Mouse (Mus musculus) erythroid progenitor cell, adult 5-6 weeks (primary cell): ENCODE measurements around the gene Itgb8. TPM values are rescaled to one million over a fixed set of nuclear protein-coding genes. Genes with fewer than 3 reads are reported as not detected.
A peak's percentile ranks its signal among the peaks of the same experiment; 100 is the strongest.

Experiments used
- ATAC-seq: replicated peaks from 2 replicates; pipeline ENCODE4 v1.8.0; 2016; ENCODE audit warnings: moderate number of reproducible peaks, mild to moderate bottlenecking, moderate TSS enrichment, inconsistent platforms; ENCODE audit not compliant: poor library complexity, low FRiP score, severe bottlenecking
- total RNA-seq, 2 experiments: library from RNA; stranded (forward) in 1 of 2; stranded (reverse) in 1 of 2; fragments of 150-400 nt in 1 of 2; fragments of 186-747, 209-891 nt in 1 of 2; gene quantifications; 2 replicates each; pipeline versions ENCODE4 v1.2.3 to v1.2.4; 2015 to 2017; ENCODE audit warnings: low replicate concordance in 2 of 2

The Itgb8 gene
- total RNA-seq (2015; ENCODE audit: low replicate concordance) (0.84 TPM in 1 of 2 replicates, not detected in the other), total RNA-seq (2017; ENCODE audit: low replicate concordance) (not detected in 2 replicates)

DNA sequence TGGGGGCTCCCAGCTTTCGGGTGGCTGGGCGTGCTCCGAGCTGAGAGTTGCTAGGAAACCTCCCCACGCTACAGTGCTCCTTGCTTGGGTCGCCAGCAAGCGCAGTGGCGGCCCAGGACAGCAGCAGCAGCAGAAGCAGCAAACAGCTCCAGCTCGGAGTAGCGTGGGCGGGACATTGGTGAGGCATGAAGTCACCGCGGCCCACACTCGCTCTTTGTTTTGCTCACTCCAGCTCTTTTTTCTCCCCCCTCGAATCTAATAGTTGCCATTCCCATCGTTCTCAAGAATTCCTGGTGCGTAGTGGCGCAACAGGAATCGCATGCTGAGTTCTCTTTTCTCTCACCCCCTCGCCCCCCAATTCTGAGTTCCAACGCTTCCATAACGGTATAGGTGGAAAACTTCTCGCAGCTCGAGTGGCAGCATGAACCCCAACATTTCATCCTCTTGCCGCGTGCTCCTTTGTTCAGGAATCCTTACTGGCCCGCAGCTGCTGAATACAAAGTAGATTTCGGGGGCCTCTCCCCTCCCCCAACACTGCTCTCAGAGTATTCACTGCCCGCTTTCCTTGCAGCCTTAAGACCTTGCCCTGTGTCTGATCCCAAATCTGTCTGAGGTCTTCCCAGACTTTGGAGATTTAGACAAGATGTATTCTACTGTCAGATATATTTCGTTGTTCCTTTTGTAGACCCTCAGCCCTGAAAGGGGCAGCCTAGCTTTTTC lies at the start of gene Itgb8:
Gene Itgb8 (minus strand): TSS at position 107 of the 720 bp plus-strand sequence.
- 0 out of 2 replicates have a peak, but pooled peaks have one; percentile 26 for ATAC-seq

GRCm38 (mm10) chr12:119276282-119276681 lies 37.7 kb upstream of the Itgb8 start:
- no peak for ATAC-seq

- ATAC-seq, result no peak
Measured at GRCm38 (mm10) chr12:119273605-119274004, 35.0 kb upstream of the Itgb8 start.

- ATAC-seq, result no peak
Measured at GRCm38 (mm10) chr12:119271964-119272363, 33.4 kb upstream of the Itgb8 start.

- no peak for ATAC-seq
Measured at GRCm38 (mm10) chr12:119270036-119270435, 31.4 kb upstream of the Itgb8 start.

GRCm38 (mm10) chr12:119268723-119269122 lies 30.1 kb upstream of the Itgb8 start:
- no peak for ATAC-seq

- no peak for ATAC-seq
Measured at GRCm38 (mm10) chr12:119264506-119264905, 25.9 kb upstream of the Itgb8 start.

GRCm38 (mm10) chr12:119248581-119248980 lies 10.0 kb upstream of the Itgb8 start:
- no peak for ATAC-seq

- ATAC-seq, result no peak
Measured at GRCm38 (mm10) chr12:119241071-119241470, 2.5 kb upstream of the Itgb8 start.

GRCm38 (mm10) chr12:119237921-119238695 lies 494 bp downstream of the Itgb8 start:
- no peak for ATAC-seq

DNA sequence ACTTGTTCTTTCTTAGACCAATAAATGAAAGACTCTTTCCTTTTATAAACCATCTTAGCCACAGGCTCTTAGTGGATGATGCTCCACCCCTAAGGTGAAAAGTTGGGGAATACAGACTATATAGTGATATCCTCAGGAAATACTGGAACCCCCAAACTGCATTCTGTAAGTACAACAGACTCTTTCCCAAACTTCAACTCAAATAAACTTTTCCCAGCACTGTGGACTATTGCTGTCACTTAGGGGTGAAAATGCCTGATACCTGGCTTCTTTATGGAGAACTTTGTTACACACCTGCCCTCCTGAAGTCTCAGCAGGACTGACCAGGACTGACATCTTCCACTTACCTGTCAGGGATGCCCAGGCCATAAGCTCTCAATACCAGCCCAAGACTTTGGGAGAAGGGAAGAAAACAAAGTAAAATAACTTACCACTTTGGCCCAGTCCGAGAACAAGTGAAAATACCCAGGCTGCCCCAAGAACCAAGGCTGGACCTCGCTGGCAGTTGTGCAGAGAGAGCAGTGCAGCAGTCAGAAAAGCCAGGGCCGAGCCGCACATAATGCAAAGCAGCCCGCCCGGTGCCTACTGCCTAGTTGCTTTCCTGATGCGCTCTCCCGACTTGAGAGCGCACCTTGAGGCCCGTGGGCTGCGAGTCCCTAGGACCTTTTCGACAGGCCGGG lies 1.2 kb downstream of the Itgb8 start:
- no peak for ATAC-seq

DNA sequence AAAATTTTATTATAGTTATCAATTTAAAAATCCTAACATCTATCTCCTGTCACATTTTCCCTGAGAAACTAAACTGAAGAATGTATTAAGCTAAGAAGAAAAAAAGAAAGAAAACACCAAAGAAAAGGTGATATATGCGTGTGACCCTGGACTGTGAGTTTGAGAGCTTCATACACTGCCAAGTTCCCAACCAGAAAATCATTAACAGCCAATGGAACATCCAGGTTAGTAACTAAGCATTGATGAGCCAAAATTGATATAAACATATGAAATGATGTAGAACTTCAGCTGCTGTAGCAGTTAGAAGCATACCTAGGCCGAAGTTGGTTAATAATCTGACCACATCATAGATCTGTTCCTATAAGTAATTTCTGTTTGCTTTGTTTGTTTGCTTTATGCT lies 6.8 kb downstream of the Itgb8 start:
- ATAC-seq, result no peak

- no peak; the same call in 1 of the 2 replicates for ATAC-seq
Measured at GRCm38 (mm10) chr12:119230444-119230843, 8.2 kb downstream of the Itgb8 start.

DNA sequence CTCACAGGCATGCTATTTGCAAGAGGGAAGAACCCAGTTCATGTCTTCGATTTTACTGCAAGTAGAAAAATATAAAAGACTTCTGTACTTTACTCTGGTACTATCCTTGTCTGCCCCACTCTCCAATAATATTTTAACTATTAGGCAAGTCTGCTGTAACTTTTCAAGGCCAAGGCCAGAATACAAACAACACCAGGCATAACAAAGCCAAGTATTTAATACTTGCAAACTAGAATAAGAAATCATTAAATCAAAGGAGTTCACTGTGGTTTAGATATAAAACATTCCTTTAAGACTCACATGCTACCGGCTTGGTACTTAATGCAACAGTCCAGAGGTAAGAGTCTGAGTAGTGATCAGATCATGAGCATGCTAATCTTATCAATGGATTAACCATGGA lies 9.0 kb downstream of the Itgb8 start:
- no peak for ATAC-seq

DNA sequence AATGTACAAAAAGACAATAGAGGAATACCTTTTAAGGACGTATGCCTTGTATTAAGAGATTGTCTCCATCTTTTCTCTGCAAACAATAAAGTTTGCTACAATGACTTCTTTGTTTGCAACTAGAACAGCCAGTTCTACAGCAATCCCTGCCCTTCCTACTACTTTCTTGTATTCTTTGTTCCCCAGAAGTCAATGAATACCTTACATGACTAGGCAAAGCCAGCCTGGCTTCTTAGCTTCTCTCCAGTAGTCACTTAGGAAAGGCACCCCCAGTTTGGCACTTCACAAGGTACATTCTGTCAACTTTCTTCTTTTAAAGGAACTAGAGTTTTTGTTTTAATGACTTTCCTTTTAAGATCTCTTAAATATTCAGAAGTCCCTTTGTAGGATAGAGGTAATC lies 10.7 kb downstream of the Itgb8 start:
- no peak for ATAC-seq

DNA sequence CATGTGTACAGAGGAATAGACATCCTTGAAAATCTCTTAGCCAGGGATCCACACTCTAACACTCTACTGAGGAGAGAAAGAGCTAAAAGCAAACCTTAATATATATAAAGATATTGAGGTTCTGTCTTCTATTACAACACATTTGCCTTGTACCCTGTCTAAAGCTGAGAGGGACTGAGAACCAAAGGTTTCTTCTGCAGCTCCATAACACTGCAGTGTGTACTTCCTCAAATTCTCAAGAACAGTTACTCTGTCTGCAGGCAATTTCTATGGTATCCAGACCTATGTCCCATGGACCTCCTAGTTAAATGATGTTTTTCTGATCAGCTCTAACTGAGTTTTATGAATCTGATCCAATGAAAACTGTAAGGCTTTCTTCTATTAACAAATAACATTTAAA lies 13.9 kb downstream of the Itgb8 start:
- ATAC-seq, result no peak

GRCm38 (mm10) chr12:119219409-119219808 lies 19.2 kb downstream of the Itgb8 start:
- ATAC-seq, result no peak

DNA sequence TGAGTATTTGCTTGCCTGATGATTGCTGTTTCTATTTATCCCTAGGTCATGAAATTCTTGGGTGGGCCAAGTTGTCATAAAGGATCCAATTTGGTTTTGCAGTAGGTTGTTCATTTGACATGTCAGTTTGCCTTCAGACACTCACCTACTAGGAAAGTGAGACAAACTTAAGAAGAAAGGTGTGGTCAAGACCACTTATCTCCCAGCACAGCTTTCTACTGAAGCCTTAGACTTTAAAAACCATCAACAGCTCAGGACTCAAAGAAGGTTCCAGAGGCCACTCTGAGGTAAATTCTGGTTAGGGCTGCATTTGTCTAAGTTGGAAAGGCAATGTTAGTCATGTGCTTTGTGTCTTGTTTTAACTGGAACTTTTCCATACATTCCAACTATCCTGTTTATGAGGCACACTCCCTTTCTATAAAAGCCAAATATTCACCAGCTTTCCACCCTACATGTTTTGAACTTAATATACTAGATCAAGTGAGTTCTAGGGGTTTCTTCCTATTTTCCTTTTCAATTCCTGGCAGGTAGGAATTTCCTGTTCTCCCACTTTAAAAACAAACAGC lies 20.8 kb downstream of the Itgb8 start:
- ATAC-seq, result no peak

DNA sequence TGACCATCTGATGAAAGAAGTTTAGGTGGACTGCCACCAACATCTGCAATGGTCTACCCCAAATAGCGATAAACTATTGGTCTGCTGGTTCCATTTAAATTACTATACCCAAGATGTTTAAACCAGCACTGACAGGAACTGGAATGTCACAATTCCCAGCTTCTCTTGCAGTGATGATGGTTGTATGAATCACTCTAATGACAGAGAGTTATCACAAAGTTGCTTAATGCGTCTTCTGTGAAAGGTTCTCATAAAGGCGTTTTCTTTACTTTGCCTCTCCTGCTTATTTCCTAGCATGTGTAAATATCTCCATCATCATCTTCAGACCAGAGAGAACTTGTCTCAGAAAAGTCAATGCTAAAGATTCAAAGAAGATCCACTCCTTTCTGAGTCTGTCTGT lies 23.4 kb downstream of the Itgb8 start:
- ATAC-seq, result no peak

DNA sequence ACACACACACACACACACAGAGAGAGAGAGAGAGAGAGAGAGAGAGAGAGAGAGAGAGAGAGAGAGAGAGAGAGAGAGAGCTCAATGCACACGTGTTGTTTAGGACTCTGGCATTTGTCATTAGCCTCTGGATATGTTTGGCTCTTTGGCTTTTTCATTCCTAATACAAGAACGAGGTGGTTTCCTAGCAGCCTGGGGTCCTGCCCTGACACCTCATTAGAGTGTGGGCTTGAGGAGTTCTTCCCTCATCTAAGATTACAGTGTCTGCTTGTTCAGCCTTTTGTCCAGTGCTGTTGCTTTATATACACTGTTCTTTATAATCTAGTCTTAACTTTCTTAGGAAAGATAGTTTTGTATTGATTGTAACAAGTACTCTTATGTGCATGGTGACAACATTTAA lies 27.1 kb downstream of the Itgb8 start:
- no peak for ATAC-seq
